Mouse (Mus musculus) liver, postnatal 0 days (tissue): ENCODE data around the gene Gse1.

ENCODE experiments used
- CTCF ChIP-seq: sonication (generic); IDR thresholded peaks from 2 replicates; pipeline ENCODE4 v1.5.1; 2016; ENCODE audit warnings: antibody characterized with exemption, low read depth
- EP300 ChIP-seq: IDR thresholded peaks from 2 replicates; pipeline ENCODE4 v1.6.1; 2016; ENCODE audit warnings: antibody characterized with exemption, low read depth, mild to moderate bottlenecking

DNA sequence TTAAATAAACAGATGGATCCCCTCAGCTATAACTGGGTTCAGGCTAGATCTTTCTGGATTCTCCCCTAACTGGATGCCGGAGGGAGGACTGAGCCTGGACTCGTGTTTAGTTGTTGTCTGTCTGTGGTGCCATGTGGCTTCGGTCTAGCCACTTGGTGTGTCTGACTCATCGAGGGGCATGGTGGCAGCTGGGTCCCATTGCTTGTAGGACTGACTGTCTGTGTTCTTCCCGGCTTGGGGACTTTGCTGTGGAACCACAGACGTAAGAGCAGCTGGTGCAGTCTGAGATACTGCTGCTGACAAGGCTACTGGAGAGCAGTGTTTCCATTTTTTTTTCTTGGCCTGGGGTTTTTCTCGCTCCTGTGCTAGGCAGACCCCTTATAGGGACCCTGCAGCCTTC lies 295.4 kb downstream of the Gse1 start:
- TF ChIP-seq EP300 (no peak), CTCF (no peak)
